Mouse (Mus musculus) spleen, adult 2 months (tissue): ENCODE data around the gene Casq2.

Experiments used
- CTCF ChIP-seq: fragments of 200-500 bp; IDR thresholded peaks from 2 replicates; pipeline ENCODE4 v1.5.1; 2011; ENCODE audit warnings: mild to moderate bottlenecking, inconsistent platforms; ENCODE audit not compliant: insufficient read depth, insufficient read length, insufficient replicate concordance; ENCODE audit errors: extremely low read depth
- POLR2A ChIP-seq: fragments of 200-500 bp; IDR thresholded peaks from 2 replicates; pipeline ENCODE4 v1.6.1; 2011; ENCODE audit warnings: low read depth, low read length, inconsistent platforms

GRCm38 (mm10) chr3:102060065-102060464 is 26.1 kb upstream of the Casq2 start:
- TF ChIP-seq POLR2A (no peak), CTCF (no peak)
